Mouse (Mus musculus) spleen, postnatal 4 days (tissue): ENCODE measurements around the gene Naa80.

Experiments used
- DNase-seq, 2 experiments: peaks; one replicate each; pipeline ENCODE4 v3.0.0; 2022; ENCODE audit warnings: low spot score in 2 of 2

The Naa80 gene

DNA sequence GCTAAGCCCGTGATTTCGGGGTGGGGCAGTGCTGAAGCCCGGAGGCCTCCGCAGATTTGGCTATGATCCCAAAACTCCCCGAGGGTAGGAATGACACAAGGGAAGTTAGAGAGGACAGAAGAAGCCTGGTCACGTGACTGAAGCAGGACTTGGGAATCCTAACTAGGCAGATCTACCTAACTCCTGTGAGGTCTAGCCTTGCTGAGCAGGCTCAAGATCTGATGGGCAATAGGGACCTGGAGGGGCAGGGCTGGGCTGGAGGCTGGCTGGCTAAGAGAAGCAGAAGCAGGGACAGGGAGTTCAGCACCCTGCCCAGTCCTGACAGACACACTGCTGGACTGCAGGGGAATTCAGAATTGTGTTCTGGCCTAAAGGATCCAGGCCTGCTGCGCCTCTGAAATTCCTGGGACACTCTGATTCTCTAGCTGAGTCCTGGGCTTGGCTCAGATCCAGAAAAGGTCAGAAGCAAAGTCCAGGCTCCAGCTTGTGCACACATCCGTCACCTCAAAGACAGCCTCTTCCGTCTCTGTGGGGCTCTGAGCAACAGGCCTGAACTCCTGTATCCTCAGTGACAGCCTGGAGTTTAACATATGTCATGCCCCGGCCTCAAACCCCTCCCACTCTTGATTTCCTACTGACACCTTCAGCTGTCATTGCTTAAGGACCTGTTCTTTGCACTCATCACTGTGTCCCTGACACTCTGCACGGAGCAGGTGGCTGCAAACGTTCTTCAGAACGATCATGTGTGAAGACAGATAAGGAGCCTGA lies 40.3 kb downstream of the Naa80 start:
- DNase-seq, result no peak

DNA sequence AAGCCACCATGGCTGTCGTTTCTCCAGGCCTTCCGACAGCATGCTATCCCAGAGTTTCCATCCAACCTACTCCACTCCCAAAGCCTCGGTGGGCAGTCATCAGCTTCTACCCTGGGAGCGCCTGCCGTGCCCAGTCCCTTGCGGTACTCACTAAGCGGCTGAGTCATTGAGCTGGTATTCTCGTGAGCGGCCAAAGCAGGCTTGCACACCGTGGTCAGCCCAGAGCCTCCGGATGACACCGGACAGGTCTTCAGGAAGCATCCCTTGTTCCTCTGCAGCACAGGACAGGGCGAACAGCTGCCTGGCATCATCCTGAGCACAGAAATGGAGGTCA lies 40.8 kb downstream of the Naa80 start:
- no peak for DNase-seq

DNA sequence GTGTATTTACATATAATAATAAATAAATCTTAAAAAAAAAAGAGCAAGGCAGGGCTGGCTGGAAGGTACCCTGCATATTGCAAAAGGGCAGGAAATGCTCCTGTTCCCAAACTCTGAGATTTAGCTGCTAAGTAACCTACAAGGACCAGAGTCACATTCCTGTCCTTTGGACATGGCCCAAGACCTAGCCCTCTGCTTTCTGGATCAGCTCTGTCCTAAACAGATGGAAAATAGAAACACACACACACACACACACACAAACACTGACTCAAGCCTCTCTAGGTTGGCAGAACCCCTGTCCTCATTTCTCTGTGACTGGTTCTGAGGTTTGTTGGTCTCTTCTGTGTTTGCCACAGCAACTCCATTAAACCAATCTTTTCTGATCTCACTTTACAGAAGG lies 42.3 kb downstream of the Naa80 start:
- no peak for DNase-seq

DNA sequence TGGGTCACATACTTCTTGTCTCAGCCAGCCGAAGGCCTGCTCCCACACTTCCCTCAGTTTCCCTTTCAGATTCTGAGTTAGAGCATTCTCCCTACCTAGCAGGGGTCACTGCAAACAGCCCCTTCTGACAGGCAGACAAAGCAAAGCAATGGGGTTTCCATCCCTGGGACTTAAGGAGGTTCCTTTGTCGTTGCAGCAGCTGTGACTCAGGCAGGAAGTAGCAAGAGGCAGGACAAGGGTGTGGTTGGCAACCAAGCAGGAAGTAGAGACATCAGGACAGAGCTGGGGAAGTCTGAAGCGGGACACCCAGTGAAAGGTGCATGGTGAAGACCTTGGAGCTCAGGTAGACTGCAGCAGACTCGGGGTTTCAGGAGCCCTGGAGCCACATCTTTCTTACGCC lies 45.9 kb downstream of the Naa80 start:
- DNase-seq, result no peak

DNA sequence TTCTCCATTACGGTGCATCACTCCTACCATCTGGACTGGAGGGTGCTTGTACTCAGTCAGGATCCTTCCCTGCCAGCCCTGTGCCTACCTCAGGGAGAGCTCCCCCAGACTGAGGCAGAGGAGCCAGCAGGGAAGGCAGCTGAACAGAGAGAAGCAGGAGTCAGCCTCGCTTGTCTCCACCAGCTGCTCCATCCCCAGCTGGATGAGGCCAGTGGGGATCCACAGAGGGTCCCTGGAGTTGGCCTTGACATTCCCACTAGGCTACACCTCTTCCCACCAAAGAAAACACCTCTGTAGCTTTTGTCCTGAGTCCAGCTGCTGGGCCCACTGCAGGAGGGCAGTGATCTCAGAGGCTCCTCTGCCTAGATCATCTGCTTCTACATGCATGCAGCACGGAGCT lies 46.3 kb downstream of the Naa80 start:
- no peak for DNase-seq

DNA sequence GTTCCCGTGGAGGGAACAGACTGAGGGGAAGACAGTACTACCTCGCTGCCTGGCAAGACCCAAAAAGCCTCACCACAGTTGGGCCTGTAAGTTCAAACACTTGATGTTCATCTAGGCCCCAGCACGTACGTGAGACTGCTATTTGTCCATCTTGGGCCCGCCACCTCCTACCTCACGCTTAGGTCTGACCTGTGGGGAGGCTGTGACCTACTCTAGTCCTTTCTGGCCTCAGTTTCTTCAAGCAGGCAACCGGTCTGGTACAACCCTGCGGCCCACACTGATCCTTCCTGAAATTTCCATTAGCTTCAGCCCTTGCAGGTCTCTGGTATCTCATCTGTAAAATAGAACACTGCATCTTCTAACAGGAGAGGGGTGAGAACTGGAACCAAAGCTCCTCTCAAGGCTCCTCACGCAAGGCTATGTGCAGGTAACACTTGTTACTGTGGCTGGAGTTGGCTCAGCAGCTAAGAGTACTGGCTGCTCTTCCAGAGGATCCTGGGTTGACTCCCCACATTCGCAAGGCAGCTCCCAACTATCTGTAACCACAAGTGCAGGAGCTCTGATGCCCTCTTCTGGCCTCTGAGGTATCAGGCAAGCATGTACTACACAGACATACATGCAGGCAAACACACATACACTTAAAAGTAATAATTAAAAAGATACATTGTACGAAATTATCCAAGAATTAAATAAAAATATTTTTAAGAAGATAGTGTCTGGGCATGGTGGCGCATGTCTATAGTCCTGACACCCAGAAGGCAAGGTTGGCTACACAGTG lies 46.9 kb downstream of the Naa80 start:
- DNase-seq, result no peak

DNA sequence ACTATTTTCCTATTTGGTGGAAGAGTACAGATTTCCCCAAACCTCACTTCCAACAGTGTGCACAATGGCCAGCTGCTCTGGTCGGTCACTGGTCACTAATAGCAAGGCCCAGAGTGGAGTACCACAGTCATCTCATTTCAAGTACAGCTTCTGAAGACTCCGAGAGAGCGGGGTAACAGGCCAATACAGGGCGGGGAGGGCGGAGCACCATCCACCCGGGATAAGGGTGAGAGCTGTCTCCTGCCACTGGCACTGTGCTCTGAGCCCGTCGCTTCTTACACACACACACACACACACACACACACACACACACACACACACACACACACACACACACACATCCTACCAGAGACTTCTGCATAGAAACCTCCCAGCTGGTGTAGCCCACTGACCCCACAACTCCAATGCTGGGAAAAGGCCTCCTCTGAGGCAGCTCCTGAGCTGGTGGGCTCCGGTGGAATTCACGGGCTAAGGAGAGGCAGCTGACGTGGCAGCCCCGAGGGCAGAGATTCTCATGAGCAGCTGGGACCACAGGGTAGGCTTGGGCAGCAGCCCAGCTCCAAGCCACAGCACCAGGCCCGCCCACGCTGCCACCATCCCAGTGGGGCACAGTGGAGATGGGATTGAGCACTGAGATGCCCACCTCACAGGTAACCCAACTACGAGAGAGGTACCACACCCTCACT lies 47.6 kb downstream of the Naa80 start:
- DNase-seq, result no peak

DNA sequence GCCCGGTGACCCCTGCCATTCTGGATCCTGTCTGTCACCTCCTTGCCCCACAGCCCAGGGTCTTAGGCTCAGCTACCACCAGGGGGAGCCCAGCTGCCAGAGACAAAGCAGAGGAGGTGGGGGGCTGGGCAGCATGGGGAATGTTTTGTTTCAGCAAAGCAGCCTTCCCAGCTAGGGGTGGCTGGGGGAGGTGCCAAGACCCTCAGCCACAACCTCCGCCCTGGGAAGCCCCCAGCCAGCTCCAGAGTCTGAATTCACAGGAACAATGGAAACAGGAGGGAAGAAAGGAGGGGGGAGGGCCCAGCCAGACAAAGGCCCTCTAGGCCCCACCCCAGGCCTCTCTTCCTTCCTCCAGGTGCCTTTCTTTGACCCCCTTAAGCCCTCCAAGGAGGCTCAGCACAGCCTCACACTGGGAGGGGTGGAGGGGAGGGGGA lies 48.2 kb downstream of the Naa80 start:
- peak; percentile 82 to 92 for DNase-seq

DNA sequence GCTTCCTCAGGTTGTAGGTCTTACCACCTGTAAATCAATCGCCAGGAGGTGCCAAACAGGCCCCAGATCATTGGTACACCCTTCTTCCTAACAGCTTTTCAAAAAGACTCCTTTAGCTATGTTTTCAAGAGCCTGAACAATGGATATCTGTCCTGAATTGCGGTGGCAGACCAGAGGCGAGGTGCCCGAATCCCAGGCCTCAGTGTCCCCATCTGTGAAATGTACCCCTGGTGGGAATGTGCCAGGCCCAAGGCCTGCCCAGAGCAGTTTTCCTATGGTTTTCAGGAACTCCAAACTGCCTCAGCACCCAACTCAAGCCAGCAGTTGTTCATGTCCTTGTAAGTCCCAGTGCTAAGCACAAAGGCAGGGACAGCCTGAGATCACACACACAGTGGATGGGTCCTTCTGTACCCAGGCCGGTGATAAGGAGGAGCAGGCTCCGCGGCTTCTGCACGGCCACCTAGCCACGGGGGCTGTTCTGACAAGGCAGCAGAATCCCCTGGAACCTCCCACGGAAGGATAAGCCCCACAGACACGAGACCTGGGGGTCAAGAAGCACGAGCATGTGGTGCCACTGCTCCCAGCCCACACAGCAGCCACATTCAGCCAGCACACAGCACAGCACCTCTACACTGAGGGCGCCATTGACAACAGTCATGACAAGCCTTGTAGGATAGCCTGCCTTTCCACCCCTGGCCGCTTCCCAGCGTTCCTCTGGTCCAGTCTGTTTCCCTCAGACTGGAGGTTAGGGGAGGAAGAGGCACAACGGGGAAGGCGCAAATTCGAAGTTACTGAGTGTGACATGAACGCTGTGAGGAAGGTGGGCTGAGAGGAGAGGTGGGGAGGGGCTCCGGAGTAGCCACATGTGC lies 48.9 kb downstream of the Naa80 start:
- DNase-seq, result no peak

DNA sequence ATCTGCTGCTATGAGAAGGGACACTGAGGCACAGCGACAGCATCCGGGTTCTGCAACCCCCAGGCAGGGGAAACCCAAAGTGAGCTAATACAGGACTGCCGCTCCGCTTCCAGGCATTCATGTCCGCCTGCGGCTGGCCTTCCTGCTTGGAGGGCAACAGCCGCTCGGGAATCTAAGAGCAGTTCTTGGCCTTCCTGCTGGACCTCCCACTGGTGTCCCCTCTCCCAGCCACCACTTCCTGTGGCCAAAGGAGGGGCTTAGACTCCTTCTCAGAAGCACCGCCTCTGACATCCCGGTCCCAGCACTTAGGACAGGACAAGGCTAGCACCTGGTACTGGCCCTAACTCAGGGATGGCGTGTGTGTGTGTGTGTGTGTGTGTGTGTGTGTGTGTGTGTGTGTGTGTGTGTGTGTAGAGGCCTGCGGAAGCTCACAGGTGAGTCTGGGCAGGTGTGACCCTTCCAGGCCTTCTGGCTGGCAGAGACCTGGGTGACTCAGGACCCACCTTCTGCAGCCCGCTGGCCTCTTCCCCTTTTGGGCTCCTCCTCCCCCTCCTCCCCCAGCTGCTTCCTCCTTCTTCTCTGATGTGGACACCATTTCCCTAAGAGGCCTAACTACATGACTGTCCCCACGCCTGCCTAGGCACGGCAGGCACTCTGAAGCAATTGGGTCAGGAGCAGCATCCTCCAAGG lies 50.2 kb downstream of the Naa80 start:
- DNase-seq, result peak; percentile 68 to 79

DNA sequence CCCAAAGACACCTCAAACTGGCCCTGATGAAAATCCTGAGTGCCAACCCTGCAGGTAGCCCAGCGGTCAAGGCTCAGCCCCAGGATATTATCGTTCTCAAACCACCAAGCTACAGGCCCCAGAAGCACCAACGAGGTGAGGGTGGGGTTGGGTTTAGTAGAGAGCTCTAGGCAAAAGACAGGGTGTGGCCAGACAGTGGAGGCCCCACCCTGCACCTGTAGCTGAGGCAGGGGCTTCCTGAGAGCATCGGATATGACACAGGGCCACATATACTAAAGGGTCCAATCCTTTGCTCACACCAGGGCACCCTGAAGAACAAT lies 50.7 kb downstream of the Naa80 start:
- DNase-seq, result peak in 1 of 2 experiments; percentile 45

DNA sequence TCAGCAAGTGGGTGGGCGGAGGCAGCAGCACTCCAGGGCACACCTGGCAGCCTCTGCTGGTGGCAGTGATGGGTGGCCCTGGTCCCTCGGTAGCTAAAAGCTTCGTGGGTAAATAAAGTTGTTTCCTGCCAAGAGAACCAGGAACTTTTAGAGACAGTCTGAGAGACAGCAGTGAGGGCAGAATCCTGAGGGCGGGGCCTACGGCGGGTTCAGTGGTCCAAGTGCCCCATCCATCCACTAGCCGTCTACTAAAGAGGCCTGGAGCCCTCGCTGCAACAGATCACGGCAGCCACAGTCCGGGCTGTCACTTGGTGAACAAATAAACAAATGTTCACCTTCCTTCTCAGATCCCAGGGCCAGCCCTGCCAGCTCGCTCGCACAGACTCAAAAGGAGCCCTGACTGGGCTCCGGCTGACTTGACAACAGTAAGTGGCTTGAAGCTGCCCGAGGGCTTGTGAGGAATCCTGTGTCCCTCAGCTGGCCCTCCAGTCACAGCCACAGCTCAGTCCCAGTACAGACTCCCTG lies 51.3 kb downstream of the Naa80 start:
- no peak for DNase-seq

DNA sequence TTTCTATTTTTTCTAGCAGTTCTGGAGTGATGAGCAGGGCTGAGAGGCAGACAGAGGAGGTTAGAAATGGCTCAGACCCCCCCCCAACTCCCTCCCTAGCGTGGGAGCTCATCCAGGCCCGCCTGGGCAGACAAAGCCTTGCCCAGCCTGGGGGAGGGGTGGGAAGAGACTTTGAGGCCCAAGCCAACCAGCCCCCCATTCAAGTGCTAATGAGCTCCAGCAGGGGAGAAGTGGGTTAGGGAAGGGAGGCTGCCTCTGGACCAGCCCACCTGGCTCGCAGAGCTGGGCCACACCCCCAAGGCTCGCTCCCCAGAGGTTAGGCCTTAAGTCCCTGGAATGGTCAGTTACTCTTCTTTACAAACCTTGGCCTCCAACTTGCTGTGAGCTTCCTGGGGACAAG lies 51.9 kb downstream of the Naa80 start:
- no peak for DNase-seq

DNA sequence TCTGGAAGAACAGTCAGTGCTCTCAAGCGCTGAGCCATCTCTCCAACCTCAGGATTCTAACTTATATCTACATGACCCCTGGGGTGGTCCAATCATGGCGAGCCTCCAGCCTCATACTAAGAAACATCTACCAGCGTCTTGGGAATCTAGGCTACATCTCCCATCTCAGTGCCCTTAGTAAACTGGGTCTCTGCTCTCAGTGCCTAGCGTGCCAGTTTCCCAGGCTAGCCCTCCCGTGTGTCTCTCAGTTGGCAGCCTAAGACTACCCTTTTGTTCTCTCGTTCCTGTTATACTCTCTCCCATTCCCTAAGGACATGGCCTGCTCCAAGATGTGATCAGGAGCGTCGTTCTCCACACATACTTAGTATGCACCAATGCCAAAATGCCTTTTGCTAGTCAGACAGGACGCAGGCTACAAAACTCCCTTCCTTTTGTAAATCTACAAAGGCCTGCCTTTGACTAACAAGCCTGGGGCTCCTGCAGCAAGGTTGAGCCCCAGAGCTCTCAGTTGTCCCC lies 52.7 kb downstream of the Naa80 start:
- no peak for DNase-seq

DNA sequence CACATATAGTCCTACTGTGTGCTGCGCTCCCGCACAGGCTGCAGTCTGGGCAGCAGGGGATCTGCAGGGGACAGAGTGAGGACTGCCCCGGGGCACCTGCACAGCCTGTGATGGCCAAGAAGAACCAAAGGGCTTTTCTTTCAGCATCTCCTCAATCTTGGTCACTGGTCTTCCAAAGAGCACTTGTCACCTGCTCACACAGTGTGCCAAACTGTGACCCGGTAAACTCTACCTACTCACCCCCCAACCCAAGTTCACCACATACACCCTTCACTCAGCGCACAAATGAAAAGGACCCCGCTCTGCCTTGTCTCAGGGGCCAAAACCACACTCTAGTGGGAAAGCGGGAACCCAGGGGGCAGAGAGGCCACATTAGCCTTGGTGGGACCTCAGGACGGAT lies 53.2 kb downstream of the Naa80 start:
- no peak for DNase-seq

DNA sequence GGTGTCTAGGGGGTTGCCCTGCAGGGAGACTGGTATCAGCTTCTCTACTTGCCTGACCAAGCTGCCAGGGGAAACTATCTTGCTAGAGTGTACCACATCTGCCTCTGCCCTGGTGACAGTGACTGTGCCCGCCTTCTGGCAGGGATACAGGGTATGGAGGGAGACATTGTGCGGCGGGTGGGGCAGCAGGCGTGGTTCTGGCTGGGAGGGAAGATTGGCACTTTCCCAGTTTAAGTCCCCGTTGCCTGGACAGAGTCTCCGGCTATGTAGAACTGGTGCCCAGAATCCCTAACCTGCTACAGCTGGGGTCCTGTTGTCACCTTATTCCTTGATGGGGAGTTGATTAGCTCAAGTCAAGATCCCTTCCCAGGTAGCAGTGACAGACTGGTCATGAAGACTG lies 53.8 kb downstream of the Naa80 start:
- peak; percentile 84 to 88 for DNase-seq

DNA sequence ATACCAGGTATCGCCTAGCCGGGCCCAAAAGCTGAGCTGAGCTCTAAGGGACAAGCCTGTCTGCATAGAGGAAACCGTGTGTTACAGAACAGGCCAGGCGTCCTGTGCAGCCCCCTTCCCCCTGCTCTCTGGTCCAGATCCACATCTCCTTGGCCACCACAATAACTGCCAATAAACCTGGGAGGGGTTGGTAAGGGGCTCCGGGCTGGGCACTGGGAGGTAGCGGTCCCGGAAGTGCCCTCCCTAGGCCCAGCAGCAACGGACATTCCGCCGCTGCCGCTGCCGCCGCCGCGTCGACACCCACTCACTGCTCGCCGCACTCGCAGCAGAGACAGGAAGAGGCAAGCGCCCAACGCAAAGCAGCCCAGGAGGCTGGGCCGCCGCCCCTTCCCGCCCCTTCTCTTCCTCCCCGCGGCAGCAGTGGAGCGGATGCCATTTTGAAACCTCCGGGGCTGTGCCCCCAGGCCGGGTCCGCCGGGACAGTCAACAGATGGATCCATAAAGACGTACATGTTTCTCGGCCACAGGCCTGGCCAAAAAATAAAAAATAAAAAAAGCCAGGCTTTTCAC lies 54.5 kb downstream of the Naa80 start:
- DNase-seq, result peak; percentile 86 to 92
